Mouse (Mus musculus) gastrocnemius, postnatal 10 days (tissue): Measurements from ENCODE around the gene Slc26a9. TPM values are rescaled to one million over a fixed set of nuclear protein-coding genes. Genes with fewer than 3 reads are reported as not detected.
"Not testable (repeated sequence)": the region's sequence is repeated elsewhere in the genome, so short reads cannot be mapped to it uniquely, and the experiment has no call there.

Source experiments
- DNase-seq: peaks from one replicate; pipeline ENCODE4 v3.0.0; 2021; ENCODE audit warnings: mixed read lengths
- total RNA-seq, 2 experiments: library from RNA; stranded (reverse); gene quantifications; 2 replicates each; pipeline ENCODE4 v1.2.3; 2021

The Slc26a9 gene
- total RNA-seq, 2 experiments from 2014 or later, result not detected

DNA sequence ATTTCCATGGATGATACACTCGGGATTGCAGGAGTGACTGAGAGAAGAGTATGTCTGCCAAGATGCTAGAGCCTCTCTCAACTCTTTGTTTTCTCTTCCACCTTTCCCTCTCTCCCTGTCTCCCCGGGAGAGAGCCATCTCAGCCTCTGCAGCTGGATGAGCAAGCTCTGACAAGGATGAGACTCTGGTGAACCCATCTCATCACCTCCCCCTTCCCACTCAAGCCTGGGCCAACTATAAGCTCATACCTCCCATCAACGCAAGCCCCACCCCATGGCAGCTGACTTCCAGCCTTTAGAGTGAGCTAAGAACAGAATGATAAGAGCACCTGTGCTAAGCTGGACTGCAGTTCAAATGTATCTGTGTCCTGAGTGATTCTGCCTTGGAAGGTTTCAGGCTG is 25.5 kb downstream of the Slc26a9 start:
- no peak for DNase-seq

DNA sequence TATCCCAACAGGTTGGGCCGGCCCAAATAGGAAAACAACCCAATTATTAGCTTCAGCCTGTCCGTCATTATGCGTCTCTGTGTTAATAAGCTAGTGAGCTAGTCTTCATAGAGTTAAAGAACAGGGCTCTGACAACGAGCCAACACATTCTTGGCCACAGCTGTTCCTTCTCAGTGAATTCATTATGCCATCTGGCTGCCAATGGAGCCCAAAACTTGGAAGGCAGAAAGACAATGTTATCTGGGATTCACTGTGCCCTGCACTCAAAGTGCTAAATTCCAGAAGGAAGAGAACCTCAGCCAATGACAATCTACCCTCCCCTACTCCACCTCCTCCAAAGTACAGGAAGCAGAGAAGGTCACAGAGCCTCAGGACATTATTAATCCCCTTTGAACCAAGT is 26.8 kb downstream of the Slc26a9 start:
- DNase-seq, result peak; percentile 49

DNA sequence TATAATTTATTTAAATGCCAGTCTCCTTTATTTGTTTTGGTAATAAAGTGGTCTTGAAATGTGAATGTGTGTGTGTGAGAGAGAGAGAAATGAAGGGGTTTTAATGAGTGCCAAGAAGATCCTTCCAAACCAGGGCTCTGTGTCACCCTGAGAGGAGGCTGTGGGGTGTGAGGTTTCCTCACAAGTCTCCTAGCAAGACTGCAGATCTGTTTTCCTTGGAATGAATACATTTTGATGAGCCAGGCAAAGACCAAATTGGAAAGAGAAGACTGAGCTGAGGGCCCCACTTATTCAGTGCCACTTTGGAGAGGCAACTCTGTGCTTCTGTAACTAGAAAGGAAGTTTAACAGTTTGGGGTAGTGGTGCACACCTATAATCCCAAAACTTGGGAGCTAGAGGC is 27.6 kb downstream of the Slc26a9 start:
- DNase-seq, result no peak

DNA sequence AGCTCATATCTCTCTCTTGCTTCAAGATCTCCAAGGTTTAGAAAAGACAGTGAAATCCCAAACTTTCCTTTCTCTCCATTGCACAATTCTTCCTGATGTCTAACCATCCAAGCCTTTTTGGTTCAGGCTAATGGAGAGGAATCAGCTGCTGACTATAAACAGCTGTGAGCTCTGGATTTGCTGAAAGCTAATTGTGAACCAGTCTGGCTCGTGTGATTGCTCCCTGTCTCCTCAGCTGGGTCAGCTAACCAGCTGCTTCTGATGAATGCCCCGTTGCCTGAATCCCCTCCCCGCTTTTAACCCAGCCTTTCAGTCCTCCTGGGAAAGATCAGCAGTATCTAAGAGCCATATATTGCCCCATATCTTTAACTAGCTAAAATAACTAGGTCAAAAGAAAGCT is 50.8 kb downstream of the Slc26a9 start:
- DNase-seq, result no peak

DNA sequence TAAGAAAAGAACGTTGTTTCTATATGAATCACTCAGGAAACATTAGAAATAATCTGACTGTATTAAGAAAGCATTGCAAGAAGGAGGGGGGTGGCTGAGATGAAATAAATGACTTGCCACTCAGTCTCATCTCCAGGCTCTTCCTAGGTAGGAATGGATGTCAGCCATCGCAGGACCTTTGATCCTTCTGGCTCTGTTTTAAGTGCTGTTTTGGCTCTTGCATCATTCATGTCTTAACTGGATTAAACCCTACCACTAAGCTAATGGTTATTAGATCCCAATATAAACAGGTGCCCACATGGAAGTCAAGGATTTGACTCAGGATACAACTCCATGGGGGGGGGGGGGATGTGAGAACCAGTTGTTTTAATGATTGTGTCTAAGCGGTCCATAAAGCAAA is 51.3 kb downstream of the Slc26a9 start:
- DNase-seq, result no peak

DNA sequence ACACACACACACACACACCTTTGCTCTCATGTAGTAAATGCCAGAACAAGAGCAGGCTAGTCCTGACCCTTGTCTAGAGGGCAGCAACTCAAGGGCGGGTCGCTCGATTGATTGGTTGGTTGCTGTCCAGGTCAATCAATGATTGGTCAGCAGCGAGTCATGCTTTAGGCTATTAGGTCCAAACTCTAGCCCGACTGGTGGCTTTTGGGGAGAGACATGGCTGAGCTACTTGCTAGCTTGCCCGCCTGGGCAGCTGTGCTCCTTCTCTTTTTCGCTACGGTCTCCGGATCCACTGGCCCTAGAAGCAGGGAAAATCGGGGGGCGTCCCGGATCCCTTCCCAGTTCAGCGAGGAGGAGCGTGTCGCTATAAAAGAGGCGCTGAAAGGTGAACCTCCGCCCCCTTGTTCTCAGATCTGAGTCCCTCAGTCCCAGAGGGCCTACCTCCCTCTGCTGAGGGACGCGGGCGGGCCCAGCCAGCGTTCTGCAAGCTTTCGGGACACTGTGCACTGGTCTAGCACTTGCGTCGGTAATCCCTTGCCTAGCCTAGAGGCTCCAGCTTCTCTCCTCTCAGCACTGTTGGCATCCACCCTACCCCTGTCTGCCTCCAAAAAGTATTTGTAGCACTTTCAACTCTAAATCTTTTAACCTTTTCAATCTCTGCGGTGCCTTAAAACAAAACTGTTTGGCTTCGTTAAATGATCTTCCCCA is 53.5 kb downstream of the Slc26a9 start, which contains the start of gene Pm20d1:
TSS of gene Pm20d1 (plus strand) at position 180 of the 708 bp plus-strand sequence.
- DNase-seq, result peak; percentile 45

DNA sequence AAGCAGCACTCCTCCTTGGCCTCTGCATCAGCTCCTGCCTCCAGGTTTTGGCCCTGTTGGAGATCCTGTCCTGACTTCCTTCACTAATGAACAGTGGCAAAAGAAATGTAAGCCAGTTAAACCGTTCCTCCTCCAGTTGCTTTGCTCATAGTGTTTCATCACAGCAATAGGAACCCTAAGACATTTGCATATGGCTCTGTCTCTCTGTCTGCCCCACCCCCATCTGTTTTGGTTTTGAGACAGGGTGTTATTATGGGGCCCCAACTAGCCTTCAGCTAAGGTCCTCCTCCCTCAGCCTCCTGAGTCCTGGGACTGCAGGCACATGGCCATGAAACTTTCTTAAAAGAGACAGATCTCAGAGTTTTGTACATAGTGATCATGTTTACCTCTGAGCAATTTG is 56.2 kb downstream of the Slc26a9 start:
- DNase-seq, result no peak

DNA sequence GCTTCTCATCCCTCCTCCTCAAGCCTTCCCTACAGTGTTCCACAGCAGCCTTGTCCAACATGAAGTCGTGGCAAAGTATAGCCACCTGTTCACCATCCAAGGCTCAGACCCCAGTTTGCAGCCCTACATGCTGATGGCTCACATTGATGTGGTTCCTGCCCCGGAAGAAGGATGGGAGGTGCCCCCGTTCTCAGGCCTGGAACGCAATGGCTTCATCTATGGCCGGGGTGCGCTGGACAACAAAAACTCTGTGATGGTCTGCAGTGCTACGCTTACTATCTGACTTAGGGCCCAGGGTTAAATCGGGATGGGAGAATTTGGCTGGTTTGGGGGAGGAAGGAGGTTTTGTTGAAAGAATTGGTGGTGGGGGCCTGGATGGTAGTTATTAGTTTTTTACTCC is 57.2 kb downstream of the Slc26a9 start:
- DNase-seq, result no peak

DNA sequence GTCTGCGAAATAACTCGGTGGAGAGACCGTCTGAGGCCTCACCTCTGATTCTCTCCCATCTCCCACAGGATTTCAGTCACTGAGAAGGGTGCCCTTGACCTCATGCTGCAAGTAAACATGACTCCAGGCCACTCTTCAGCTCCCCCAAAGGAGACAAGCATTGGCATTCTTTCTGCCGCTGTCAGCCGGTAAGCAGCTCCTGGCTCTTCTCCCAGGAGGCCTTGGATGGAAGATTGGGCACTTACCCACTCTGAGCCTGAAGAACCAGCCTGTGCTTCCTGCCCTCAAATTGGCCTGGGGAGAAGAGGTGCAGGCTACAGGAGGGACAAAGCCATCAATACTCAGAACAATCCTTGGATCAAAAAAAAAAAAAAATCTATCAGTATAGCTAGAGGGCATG is 58.8 kb downstream of the Slc26a9 start:
- peak; percentile 25 for DNase-seq

DNA sequence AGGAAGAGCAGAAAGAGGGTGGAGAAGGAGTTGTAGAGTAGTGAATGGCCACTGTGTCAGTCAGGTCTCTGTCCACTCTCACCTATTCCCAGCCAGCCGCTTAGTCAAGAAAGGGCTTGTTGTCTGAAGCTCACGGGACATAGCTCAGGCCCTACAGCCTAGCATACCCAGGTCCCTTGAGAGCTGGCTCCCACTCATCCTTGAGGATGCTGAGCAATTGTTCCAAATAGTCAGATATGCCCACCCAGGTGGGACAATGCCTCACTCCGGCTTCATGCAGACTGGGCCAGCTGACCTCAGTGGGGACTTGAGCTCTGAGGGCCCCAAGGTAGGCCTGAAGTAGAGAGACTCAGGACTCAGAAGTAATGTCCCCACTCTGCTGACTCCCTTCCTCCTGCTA is 60.3 kb downstream of the Slc26a9 start:
- no peak for DNase-seq

DNA sequence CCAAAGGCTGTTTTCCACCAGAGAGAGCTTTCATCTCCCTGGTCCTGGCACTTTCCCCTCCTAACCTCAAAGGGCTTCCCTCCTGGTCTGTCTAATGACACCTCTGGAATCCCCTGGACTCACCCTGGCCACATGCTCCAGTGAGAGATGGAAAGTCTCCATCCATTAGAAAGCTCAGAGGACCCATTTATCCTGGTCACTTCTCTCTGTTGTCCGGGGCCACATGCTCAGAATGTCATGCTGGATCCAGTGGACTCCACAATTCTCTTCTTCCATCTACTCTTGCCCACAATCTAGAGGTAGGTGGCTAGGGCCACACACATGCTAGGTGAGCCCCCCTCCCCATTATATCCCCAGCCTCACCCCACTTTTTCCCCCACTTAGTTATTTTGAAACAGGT is 65.2 kb downstream of the Slc26a9 start:
- DNase-seq, result no peak

DNA sequence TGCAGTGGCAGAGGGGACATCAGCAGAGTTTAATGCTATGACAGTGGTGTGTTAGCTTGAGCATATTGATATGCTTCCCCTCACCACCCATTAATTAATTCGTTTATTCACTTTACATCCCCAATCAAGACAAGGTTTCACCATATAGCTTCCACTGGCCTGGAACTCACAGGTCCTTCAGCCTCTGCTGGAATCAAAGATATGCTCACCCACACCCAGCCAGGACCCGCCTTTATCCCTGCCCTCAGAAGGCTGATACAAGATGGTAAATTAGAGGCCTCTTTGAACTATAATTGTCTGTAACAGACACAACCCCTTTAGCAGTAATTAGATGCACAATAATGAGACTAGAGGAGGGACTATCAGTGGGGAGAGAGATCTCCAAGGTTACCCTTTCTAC is 65.8 kb downstream of the Slc26a9 start:
- DNase-seq, result no peak

DNA sequence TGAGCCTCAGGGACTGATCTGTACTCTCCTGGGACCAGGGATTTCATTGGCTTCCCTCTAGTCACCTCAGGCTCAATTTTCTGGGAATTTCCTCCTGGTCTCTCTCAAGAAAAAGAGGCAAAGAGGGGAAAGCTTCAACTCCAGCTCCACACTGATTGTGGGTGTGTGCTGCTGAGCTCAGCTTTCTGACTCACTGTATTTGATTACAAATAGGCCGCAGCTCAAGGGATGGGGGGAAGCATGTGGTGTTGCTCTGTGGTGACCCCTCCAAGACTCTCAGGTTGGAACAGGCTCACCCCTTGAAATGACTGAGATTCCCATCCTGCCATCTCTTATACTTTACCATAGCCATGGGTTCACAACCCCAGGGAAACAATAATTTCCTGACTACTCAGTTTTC is 67.6 kb downstream of the Slc26a9 start:
- DNase-seq, result no peak

DNA sequence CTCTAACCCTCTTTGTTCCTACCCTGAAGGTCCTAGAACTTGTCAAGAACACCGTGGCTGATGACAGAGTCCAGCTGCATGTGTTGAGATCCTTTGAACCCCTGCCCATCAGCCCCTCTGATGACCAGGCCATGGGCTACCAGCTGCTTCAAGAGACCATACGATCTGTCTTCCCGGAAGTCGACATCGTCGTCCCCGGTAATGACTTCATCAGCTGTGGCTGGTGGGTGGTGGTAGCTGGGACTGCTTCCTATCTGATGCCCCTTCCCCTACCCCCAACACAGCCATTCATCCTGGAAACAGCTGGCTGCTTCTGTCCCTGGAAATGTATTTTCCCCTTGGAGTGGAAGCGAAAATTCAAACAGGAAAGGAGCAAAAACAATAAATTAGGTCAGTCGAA is 68.2 kb downstream of the Slc26a9 start:
- no peak for DNase-seq

DNA sequence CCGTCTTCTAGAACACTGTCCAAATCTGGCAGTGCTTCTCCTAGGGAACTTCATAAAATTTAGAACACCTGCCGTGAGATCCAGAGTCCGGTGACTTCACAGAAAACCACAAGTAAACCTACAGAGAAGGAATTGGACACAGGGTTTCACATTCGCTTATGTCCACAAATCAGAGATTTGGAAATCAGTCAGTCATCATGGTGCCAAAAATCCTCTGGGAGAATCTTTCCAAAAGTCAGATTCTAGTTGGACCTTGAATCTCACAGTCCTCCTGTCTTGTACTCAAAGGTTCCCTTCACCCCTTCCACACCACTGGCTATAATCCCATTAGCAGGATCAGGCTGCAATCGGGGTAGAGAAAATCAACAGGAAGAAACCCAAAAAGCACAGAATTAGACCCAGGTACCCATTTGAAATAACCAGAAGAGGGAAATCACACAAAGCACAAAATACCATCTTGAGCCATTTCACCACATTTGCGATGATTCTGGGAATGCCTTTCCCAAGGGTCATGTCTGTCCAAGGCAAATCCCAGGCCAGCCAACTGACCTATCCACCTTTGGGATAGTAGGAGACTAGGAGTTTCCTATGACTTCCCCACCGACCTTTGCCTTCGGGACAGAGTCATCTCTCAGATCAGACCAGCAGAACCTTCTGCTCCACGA is 68.9 kb downstream of the Slc26a9 start:
- no peak for DNase-seq

DNA sequence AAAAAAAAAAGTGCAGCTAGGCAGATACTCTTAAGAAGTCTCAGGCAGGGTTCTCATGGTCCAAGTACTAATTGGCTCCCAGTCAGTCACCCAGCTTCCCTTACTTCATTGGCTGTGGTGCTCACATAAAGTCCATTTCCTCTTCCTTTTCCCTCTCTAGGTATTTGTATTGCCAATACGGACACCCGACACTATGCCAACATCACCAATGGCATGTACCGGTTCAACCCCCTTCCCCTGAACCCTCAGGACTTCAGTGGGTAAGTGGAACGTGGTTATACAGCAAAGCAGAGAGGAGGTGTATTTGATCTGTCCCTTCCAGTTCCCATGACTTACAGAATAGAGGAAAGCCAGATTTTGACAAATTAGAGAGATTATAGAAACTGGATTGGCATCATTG is 69.9 kb downstream of the Slc26a9 start:
- no peak for DNase-seq

DNA sequence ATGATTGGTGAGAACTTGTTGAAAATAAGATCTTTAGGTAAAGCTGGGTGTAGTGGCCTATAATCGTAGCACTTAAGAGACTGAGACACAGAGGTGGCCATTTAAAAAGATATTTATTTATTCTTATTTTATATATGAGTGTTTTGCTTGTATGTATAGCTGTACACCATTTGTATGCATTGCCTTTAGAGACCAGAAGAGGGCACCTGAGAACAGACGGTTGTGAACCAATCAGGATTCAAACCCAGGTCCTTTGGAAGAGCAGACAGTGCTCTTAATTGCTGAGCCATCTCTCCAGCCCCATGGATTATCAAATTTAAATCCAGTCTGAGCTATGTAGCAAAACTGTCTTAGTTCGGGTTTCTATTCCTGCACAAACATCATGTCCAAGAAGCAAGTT is 70.4 kb downstream of the Slc26a9 start:
- no peak for DNase-seq

DNA sequence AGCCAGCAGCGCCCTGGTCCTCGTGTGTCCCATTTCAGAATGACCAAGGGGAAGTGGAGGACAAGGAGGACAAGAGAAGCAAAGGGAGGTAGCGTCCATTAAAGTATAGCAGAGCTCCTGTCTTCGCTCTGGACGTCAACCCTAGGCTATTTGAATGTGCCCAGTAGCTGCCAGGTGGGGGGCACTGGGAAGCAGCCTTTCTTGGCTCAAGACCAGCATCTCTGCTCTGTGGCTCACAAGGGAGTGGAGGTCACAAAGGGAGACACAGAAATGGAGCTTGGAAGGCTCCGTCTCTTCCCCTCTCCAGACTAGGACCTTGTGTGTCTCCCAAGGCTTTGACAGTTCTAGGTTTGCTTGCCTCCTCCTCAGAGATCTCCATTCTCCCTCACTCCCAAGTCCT is 73.1 kb downstream of the Slc26a9 start:
- DNase-seq, result no peak

DNA sequence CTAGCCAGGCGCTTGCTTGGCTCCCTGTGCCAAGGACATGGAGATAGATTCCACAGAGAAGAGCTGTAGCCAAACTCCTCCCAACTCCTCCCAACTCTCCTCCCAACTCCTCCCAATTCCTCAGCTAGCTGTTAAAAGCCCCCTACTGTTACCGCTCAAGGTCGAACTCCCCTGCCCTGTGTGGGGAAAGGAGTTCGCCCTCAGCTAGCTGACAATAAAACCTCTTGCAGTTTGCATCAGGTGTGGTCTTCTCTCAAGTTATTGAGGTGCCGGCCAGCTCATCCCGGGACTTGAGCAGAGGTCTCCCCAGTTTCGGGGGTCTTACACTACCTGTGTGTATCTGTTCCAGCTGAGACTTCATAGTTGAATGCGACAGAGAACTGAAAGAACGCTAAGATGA is 76.5 kb downstream of the Slc26a9 start:
- not testable (repeated sequence) for DNase-seq

DNA sequence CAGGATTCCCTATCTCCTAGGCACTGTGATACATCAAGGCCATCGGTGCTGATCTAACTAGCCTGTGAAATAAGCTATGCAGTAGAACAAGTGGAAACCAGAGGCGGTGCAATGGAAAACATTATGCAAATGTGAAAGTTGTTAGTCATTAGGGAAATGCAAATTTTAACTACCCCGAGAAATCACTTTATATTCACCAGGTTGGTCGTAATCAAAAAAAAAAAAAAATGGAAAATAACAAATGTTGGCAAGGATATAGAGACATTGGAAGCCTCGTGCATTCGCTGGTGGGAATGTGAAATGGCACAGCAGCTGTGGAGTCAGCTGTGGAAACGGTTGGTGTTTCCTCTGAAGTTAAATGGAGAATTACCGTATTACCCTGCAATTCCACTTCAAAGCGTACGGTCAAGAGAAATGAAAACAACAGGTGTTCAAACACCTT is 77.1 kb downstream of the Slc26a9 start:
- DNase-seq, result no peak
